Mouse (Mus musculus): Measurements from ENCODE around the gene Fggy.
A peak's percentile ranks its signal among the peaks of the same experiment; 100 is the strongest.

The Fggy gene

DNA sequence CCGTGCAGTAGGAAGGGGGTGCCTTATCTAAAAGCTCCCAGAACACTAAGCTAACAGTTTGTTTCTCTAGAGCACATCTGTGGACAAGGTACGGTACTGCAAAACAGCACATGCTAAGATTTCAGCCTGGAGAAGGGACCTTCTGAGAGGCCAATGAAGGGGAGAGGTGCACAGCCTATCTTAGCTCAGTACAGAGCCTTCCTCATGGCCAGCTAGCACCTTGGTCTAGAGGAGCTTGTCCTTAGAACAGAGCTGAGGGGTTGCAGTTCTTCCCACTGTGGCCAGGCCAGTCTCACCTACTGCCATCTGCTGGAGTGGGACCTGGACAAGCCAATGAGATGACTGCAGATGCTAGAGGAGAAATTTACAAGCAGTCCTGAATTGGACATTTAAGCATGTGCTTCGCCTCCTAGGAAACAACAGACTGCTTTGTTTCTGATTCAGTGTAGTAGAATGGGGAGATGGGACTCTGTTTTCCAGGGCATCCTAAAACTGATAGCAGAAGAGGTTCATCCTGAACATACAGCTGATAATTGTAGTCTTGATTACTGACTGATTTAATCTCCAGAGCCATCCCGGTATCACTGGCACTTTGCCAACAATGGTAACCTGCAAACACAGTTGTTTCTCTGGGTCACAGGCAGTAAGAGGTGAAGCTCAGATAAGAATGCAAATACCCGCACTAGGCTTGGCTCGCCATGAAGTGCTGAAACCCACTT lies 305.6 kb downstream of the Fggy start:
- DNase-seq, result no peak

DNA sequence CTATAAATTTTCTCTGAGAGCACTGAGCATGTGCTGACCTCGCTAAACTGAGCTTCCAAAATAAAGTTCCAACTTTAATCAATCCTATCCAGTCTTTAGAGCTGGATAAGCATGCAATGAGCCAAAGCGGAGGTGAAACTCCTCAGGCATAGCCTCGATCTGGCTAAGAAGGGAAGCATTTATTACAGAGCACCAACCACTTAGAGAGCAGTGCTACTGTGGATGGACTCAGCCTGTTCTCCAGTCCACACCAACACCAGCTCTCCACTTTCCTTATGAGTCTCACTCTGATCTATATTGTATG lies 306.1 kb downstream of the Fggy start:
- no peak for DNase-seq

DNA sequence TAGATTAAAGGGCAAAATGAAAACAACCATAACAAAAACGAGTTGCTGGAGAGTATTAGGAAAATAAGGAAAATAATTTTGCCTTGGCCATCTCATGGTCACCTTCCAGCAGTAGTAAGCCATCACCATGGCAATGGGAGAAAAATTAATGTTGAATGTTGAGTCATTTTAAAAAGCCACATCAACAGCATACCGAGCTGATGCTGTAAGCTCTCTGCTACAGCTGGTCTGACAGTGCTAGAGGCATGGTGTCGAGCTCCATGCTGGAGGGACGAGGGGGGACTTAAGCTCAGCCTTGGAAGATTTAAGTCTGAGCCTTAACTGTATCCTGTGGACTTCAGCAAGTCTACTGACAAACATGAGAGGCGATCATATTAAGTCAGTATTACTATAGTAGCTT lies 307.9 kb downstream of the Fggy start:
- DNase-seq, result no peak

DNA sequence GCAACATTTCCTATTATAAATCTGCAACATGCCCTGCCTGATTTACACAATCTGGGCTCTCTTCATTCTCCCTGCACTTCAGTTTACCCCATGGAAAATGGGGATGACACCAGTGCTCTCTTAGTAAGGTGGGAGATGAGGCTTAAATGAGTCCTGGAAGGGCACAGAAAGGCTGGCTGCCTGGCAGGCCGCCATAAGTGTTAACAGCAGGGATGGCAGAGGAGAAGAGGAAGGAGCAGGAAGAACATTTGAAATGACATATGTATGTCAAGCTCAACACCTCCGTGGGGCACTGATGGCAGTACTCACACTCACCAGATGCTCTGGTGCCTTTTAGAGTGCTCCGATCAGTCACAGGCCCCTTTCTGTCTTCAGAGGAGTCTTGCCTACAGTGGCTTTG lies 308.6 kb downstream of the Fggy start:
- no peak for DNase-seq

DNA sequence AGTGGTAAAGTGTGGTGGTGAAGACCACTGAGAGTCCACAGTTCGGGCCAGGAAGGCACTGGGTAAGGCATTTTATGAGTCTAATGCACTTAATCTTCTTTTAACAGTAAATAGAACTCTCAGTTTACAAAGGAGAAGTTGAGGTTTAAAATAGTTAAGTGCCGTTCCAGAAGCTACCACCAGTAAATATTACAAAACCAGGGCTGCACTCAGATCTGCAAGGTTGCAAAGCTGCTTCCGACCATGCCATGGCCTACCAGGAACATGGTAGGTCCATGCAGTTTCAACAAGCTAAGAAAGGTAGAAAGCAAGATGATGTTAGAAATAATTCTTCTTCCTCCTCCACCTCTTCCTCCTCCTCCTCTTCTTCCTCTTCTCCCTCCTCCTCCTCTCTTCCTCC lies 309.8 kb downstream of the Fggy start:
- DNase-seq, result no peak

DNA sequence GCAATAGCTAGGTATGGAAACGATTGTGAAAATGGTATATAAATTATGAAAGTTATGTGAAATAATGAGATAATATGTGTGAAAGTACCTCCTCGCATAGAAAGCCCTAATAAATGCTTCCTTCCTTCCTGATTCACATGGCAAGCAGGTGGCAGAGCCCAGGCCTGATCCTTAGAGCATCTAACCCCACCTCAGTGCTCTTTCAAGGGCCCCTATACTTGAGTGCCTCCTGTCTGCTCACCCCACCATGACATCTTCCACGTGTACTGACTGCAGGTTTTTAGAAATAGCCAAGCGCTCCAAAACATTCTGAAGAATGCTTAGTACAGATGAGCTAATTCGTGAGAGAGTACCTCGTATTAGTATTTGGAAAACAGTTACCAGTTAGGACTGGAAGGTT lies 311.0 kb downstream of the Fggy start:
- no peak for DNase-seq

DNA sequence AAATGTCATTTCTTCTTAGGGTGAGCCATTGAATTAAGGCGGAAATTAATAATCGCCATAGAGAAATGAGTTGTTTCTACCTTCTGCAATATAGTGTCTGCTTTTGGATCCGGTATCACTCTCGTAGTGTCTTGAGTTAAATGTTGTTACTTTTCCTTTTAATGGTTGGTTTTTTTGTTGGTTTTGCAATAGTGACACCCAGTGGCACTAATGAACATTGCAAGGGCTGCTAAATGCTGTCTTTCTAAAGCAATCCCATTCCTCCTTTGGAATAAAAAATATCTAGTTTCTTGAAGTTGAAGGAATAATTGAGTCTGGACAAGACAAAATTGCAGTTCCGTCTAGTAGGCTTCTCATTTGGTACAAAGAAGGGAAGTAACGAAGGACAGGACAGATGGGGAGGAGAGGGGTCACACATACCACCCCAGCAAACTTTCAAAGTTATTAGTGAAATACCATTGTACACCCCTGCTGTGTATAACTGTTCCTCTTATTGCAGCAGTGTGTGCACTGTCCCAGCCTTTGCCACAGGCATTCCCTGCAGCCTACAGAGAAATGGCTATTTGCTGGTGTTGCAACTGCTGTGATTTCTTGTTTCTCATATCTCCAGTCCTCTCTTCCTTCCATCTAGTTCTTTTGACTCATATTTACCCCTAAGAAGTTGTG lies 314.0 kb downstream of the Fggy start:
- peak; percentile 63 for DNase-seq

DNA sequence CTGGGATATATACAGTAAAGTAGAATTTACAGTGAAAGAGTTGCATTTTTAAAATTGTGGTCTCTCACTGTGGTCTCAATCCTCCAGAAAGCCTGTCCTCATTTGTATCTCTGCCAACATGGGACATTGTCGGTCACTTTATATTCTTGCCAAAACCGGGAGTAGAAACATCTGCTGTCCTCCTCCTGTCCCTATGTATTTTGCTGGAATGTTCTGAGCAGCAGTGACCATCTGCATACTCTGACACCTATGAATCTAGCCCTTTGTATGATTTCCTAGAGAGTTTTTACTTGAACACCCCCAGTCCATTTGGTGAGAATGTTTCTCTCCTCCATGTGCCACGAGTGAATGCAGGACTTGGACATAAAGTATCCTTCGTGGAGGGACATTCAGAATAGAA lies 318.6 kb downstream of the Fggy start:
- DNase-seq, result no peak

DNA sequence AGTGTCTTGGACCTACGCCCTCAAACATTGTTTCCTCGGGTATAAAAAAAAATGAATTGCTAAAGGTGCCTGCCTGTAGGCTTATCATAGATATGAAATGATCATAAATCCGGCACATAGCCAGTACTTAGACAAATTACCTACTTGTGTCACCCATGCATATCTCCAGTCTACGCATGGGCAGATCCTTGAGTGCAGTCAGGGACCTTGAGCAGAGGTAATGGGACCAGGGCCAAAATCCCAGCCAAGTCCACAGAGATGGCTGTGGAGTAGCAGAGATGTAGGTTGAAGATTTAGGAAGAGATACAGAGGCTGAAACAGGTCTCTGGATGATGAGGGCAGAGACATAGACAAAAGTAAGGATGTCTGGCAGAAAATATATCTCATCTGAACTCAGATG lies 320.1 kb downstream of the Fggy start:
- no peak for DNase-seq

DNA sequence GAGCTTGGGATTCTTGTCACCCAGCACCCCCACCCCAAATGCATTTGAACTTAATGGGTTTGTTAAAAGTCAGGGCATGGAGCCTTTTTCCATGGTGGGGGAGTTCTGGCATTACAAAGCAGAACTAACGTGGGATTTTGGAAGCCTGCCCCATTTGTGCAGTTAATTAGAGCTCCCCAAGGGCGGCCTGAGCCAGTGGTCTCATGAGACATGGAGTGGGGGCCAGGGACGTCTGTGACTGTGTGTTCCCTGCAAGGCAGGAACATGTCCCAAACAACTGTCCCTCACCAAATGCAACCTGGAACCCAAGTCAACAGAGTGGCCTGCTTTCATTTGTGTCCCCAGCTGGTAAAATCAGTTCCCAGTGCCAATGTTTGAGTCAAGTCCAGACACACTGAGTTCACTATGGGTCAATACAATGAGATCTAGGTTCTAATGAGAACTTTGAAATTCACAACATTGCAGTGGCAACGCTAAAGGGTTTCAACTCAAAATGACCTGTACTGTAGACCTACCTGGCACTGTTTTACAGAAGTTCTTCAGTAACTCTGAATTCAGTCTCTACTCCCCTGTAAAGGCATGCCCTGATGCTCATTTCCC lies 324.5 kb downstream of the Fggy start:
- no peak for DNase-seq

DNA sequence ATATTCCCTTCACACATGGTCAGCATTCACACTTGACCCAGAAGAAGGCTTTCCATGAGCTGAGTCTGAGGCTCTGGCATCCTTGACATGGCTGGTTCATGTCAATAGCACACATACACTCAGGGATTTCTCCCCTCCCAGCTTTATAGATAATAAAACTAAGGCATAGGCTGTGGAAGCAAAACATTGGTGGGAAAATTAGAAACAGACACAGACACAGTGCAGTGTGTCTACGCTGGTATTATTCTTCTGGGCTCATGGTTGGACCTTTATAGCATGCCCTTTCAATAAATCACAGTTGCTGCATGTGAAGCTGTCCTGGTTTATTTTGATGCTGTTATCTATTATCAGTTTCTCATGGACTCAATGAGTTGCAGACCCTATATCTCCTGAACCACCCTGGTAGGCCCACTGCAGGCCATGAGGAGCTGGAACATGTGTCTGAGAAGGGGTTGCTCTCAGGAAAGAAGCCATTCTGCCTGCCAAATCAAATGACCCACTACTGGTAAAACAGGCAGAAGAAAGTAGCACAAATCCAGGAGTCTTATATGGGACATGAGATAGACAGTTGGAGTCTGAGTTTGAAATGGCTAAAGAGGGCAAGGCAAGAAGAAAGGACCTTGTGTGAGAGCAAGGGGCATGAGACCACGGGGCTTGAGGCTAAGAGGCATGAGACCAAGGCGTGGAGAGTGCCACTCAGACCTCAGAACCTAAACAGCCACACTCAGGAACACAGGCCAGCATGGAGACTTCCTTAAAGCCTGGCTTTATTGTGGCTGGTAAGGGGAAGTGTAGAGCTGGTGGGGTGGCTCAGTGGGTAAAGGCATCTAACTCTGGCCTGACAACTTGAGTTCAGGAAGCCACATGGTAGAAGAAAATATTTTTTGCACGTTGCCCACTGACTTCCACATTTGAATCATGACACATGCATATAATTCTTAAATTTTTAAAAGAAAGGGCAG lies 327.2 kb downstream of the Fggy start:
- no peak for DNase-seq

DNA sequence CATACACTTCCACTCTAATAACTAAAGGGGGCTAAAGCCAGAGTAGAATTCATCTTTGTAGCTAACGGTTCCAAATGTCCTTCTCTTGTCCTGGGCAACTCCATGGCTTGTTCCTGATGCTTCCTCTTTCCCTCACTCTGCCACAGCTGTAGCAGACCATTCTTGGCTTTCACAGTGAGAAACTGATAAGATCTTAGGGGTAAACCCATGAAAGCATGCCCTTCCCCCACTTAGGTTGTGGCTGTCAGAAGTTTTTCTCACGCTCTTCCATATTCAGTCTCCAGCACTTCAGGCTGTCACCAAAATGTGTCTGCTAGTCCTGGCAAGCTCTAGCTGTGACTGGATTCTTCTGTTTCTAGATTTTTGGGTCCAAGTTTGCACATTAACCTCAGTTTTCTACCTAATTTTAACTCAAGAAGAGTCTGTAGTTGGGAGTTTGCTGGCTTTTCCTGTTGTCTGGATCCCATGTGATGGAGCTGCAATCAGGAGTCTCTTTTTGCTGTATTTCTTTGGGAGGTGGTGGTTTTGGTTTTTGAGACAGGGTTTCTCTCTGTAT lies 338.0 kb downstream of the Fggy start:
- no peak for DNase-seq

DNA sequence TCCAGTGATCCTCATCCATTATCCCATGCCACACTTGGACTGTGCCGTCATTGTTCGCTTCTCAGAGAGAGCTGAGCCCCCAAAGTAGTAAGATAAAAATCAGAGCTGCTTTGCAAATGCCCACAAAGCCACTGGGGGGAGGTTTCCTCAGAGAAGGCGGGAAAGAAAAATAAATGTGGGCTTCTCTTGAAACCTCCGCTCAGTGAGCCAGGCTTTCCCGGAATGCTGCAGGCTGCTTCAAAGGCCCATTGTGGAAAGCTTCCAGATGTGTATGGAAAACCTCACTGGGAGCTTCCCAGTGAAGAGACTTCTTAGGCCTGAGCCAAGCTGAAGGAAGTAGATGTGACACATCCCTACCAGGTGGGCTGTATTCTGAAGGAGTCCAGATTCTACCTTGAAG lies 339.3 kb downstream of the Fggy start:
- no peak for DNase-seq

DNA sequence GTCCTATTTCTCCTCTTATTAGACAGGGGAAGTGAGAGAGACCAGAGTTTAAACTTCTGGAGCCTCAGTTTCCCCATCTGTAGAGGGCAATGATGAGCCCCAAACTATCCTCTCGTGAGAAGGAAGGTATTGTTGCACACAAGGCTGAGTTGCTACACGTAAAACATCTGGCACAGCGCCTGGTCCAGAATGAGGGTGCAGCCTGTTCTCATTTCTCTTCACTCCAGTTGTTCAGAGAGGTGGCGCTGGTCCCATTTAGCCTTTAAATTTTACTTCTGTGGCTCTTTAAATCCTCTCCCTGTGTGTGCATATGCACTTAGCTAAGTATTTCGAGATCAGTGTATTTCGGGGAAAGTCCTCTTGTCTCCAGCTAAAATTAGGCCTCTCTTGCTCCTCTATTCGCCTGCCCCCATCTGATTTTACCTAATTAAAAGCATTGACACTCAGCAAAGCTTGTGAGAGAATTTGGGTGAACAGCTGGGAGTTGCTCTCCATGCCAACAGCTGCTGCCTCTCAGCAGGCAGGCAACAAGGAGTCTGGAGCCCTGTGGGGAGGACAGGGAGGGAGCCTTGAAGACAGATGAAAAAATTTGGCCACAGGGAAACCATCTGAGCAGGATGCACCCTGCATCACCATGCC lies 340.0 kb downstream of the Fggy start:
- DNase-seq, result peak; percentile 41

DNA sequence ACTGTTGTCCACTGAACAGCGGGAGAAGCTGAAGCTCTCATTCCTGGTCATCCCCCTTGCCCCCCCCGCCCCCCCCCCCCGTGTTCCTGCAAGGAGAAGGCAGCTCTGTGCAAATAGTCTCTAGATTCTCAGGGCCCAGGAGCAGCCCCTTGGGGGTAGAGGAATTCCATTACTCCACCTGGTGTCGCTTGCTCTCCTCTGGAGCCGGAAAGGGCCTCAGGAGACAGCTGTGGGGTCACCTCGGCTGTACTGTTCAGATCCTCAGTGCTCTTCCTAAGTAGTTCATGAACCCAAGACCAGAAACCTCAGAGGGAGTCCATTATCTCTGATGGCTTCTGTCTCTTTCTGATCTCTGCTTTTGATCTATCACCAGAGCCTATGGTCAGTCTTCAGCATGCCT lies 341.4 kb downstream of the Fggy start:
- DNase-seq, result no peak

DNA sequence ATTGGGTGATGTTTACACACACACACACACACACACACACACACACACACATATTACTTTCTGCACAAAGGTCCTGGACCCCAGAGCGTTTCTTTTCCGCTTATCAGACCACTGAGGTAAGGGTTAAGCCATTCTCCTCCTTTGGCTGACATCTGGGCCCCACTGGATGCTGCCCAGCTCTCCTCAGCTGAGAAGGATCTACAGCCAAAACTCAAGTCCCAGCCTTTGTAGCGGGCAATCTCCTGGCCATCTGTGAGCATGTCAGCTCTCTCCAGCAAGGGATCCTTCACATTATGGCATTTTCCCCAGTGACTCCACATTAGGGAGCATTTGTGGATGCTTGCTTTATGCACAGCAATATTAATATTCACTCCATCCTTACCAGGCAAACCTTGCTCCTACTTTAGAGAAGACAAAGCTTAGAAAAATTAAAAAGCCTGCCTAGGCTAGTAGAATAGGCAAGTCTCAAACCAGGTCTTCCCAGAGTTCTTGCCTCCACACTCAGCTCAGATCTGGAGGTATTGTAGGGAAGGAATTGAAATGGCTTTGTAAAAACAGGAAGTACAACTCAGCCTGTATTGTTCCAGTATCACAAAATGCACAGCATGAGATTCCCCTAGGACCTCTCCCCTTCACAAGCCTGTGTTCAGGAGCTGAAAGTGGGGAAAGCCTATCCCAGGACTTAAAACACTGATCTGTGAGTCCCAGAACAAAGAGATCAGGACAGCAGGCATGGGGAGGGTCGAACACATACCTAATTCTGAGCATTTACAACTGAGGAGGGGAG lies 342.8 kb downstream of the Fggy start:
- no peak for DNase-seq

DNA sequence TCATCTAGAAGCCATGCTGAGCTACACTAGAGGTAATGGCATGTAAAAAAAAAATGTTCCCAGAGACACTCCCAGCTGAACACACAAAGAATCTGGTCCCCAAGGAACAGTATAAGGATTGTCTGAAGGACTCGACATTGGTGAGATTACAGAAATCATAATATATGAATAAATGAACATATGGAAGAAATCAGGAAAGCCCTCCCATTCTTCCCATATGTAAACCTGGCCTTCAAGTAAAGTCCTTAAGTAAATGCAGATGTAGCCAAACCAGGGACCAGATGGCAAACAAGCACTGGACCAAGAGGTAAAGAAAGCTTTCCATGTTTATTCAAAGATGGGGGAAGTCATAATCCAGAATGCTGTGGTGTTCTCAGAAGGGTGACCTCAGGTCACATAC lies 343.5 kb downstream of the Fggy start:
- no peak for DNase-seq

DNA sequence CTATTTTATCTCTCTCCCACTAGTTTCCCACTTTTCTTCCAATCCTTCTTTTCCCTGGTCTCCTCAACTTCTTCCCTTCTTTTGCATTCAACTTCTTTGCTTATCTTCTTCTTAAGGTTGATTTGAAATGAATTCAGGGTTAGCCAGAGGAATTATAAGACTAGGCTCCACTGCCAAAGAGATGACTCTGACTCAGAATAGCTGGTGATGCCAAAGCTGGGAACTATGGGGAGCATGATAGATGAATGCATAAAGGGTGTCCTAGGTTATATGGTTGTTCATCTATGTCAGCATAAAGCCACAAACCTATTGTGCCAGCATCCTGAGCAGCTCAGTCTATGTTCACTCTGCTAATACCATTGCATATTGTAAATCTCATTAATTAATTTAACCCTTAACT lies 348.8 kb downstream of the Fggy start:
- DNase-seq, result no peak

DNA sequence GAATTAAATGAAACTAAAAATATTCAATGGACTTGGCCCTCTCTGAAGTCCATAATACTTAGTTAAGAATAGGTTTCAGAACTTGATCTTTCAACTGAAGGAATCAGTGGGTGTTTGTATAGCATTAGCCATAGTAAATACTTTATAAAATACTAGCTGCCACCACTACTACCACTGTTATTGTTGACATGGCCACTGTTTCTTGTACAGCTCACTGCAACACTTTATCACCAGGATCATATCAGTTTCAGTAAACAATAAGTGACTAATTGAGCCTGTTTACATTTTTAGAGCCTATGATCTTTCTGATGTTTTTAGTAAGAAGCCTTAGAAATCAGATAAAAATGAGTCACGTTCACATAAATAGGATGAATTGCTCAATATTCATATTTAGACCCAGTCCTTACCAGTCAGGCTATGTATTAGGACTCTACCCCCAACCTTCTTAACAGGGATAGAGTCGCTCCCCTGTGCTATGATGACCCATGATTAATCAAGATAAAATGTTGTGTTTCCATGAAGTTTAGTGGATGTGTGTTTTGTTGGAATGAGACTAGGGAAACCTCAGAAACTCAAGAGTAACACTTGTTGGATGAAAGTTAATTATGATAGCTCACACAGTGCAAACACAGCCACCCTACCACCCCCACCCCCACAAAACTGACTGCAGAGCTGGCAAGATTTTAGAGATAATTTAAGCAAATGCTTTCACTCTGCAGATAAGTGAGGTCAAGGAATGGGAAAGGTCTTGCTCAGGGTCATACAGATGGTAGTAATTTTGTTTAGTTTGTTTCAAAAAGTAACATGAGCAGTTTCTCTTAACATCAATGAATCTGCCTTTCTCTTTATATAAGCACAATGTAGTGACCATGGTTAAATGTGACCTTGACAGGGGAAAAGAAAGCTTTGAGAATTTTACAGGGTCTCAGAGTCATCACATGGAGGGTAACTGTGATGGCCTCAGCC lies 352.7 kb downstream of the Fggy start:
- no peak for DNase-seq

DNA sequence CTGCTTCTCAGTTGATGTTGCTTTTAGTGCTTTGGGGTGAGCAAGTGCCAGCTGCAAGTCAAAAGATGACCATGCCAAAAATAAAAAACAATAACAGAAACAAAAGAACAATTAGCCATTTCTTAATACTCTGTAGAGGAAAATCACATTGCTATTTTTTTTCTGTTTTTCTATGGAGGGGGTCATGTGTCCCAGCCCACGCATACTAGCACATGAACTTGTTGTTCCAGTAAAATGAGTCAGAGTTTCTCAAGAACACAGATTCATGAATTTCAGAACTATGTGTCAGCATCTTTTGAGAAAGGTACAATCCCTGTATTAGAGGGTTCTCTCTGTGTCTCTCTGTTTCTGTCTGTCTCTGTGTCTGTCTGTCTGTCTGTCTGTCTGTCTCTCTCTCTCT lies 355.7 kb downstream of the Fggy start:
- no peak for DNase-seq
